Mouse (Mus musculus): ENCODE data around the gene Foxd4. TPM values are rescaled to one million over a fixed set of nuclear protein-coding genes. Genes with fewer than 3 reads are reported as not detected.

Foxd4 gene
- polyA plus RNA-seq, 1 experiment from 2014 or later: not detected

Small RNAs within 50 kb of the gene (microRNA-seq; reads per million reads assigned to microRNA genes)
- gene Mir3084-1: not detected

Other genes starting within 250 kb of the Foxd4 start
- gene Tmem252, start 227.2 kb downstream of the Foxd4 start, polyA plus RNA-seq (2015; fragmentation: Nextera tagmentation; extraction: Ambion mirVana): 3.3 and 3.6 TPM in 2 replicates
- gene Pgm5, start 39.3 kb downstream of the Foxd4 start, polyA plus RNA-seq (2015; fragmentation: Nextera tagmentation; extraction: Ambion mirVana): 2.5 and 2.9 TPM in 2 replicates
- gene Gm10053, start 25.5 kb downstream of the Foxd4 start, polyA plus RNA-seq (2015; fragmentation: Nextera tagmentation; extraction: Ambion mirVana): 175 and 190 TPM in 2 replicates
- gene Cbwd1, start 60.4 kb upstream of the Foxd4 start, polyA plus RNA-seq (2015; fragmentation: Nextera tagmentation; extraction: Ambion mirVana): 19.7 and 21.4 TPM in 2 replicates
- 3.9 and 5.0 TPM in 2 replicates for gene Dock8, start 98.3 kb upstream of the Foxd4 start, polyA plus RNA-seq (2015; fragmentation: Nextera tagmentation; extraction: Ambion mirVana)

Measured in lung, embryonic 16.5 days (tissue).